Mouse (Mus musculus): Measurements from ENCODE around the gene Srrm2.

The Srrm2 gene

DNA sequence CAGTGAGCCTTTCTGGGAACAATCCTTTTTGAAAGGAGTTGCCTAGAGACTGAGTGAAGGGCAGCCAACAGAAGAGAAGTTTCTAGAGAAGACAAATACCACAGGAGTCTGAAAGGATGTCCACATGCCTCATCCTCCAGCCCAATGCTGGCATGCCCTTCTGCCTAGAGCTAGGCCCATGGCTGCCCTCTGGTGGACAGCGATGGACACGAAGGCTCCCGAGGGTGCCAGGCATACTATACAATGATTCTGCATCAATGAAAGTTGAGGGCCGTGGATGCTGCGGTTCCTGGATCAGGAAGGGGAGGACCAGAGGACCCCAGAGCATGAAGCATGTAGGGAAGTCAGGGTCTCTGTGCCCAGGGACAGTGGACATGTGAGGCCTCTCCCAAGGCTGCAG is 63.0 kb downstream of the Srrm2 start:
- no peak for DNase-seq (ENCODE audit: low read depth, low spot score)

DNA sequence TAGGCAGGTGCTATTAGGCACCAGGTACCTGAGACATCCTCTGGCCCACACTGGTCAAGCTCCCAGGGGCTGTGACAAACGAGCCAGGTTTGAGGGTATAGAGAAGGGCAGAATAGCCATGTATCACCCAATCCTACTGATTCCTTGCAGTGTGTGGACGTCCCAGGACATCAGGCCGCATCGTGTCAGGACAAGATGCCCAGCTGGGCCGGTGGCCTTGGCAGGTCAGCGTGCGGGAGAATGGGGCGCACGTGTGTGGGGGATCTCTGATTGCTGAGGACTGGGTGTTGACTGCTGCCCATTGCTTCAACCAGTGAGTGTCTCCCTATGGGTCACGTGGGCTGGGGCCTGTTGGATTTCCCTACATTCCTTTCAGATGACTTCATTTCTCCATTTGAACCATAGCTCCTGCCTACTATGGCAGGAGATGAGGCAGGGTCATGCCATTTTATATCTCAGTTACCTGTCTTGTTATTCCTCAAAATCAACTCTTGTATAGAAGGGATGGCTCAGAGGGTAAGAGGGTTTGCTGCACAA is 64.0 kb downstream of the Srrm2 start:
- DNase-seq (ENCODE audit: low read depth, low spot score) = no peak

DNA sequence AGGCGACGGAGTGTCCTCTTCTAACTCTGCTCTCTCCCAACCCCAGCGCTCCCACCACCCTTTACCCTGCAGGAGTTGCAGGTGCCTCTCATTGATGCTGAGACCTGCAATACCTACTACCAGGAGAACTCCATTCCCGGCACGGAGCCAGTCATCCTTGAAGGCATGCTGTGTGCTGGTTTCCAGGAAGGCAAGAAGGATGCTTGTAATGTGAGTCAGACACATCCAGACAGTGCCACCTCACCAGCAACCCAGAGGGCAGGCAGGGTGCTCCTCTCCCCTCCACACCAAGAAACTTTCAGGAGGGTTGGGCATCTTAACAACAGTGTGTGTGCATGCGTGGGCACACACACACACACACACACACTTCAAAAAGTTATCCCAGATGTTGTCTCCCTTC is 66.9 kb downstream of the Srrm2 start:
- DNase-seq (ENCODE audit: low read depth, low spot score) = no peak

DNA sequence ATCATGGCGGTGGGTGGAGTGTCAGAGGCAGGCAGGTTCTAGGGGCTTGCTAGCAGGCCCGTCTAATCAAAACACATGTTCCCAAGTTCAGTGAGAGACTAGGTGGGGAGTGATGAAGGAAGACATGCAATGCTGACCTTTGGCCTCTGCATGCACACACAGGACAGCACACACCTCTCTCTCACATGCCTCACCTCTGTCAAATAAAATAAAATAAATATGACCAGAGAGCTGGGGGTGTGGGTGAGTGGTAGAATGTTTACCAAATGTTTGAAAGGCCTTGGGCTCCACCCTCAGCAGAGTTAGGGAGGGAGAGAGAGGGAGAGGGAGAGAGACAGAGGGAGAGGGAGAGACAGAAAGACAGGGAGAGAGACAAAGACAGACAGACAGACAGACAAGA is 67.6 kb downstream of the Srrm2 start:
- DNase-seq (ENCODE audit: low read depth, low spot score) = no peak

DNA sequence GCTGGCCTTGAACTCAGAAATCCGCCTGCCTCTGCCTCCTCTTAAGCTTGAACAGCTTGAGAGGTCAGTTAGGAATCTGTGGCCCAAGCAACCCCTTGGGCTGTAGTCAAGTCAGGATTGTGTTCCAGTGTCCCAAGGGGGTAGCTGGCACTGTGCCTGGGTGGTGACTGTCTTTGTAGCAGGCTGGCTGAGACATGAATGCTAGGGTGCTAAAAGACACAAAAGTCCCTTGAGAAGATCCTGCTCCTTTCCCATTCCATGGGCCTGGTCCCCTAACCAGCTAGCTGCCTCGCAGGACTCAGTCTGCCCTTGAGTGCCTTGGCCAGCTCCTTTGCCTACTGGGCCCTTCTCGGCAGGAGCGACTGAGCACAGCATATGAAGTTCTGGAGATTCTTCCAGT is 72.6 kb downstream of the Srrm2 start:
- no peak for DNase-seq (ENCODE audit: low read depth, low spot score)

DNA sequence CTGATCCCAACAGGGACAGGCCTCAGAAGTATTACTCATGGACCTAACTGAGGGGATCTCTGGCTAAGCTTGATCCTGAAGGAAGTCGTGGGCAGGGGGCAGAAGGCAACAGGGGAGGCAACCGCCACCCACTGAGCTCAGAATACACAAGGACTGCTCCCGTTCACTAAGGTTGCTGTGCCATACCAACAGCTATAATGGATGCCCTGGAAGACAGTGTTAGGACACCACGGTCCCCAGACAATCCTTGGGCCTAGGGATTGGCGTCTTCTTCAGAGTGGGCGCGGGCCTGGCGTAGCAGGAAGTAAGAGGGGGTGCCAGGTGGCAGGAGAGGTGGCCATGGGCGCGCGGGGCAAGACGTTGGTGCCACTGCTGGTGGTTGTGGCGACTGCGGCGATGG is 77.4 kb downstream of the Srrm2 start, which contains the start of gene Prss21:
Gene Prss21, plus strand, starts transcription at position 301 of the 400 bp plus-strand sequence.
- no peak for DNase-seq (ENCODE audit: low read depth, low spot score)

DNA sequence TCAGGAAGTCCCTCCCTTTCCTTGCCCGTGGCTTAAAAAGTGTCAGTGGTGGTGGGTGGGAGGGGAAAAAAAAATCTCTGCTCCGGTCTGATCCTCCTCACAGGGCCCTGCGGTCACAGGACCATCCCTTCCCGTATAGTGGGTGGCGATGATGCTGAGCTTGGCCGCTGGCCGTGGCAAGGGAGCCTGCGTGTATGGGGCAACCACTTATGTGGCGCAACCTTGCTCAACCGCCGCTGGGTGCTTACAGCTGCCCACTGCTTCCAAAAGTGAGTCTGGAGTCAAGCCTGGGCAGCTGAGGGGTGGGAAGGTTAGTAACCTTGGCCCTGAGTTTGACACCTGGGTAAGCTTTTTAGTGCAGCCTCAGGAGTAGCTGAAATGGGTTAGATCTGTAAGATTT is 78.2 kb downstream of the Srrm2 start:
- DNase-seq (ENCODE audit: low read depth, low spot score) = no peak
